Mouse (Mus musculus) right cerebral cortex, postnatal 36 days (tissue): ENCODE data around the gene St8sia6.
"Not testable (repeated sequence)": the region's sequence is repeated elsewhere in the genome, so short reads cannot be mapped to it uniquely, and the experiment has no call there.

ENCODE experiments used
- DNase-seq, 2 experiments: peaks; one replicate each; pipeline ENCODE4 v3.0.0; 2022; ENCODE audit warnings: low spot score in 2 of 2, mixed read lengths in 1 of 2

St8sia6 gene

GRCm38 (mm10) chr2:13793969-13794363 lies at the start of gene St8sia6:
St8sia6 (minus strand) TSS chr2:13794064.
- no peak for DNase-seq

DNA sequence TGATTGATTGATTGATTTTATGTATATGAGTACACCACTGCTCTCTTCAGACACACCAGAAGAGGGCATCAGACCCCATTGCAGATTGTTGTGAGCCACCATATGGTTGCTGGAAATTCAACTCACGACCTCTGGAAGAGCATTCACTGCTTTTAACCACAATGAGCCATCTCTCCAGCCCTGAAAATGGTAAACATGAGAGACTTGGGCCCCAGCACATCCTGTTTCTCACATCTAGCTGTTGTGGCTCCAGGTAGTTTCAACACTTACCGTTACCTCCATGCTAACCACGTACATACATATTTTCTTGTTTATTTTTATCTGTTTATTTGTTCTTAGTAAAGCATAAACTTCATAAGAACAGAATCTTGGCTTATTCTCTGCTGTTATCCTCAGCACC lies 42.4 kb upstream of the St8sia6 start:
- no peak for DNase-seq

DNA sequence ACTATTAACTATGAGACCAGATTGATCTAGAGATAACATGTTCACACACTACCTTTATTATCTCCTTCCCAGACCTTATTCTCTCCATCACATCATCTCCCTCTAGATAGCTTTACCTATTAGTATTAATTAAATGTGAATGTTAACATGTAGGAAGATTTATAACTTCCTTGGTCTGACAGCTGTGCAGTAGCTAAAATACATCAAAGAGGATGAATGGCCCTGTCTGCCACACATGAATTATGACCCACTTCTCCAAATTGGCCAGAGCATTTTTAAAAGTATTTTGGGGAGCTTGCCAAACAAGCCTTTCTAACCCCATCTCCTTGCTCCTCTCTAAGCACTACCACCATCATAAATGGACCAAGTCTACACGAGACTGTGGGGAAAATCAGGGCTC lies 41.1 kb upstream of the St8sia6 start:
- DNase-seq: no peak

DNA sequence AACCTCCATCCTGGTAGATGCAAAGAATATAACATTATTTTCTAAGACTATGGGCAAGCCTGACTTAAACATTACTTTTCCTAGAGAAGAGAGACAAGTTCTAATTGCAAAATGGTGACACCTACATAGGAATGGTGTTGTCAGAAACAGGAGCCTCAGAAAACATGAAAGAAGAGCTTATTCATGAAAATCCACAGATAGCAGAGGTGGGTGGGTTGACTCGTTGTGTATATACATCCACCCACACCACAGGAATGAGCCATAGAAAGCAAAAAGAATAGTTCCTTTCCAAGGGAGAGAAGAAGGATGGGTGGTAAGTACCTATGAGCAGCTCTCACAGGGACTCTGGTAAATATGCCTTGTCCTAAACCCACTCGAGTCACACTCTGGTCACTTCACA lies 22.8 kb upstream of the St8sia6 start:
- DNase-seq: peak in 1 of 2 experiments; percentile 4

DNA sequence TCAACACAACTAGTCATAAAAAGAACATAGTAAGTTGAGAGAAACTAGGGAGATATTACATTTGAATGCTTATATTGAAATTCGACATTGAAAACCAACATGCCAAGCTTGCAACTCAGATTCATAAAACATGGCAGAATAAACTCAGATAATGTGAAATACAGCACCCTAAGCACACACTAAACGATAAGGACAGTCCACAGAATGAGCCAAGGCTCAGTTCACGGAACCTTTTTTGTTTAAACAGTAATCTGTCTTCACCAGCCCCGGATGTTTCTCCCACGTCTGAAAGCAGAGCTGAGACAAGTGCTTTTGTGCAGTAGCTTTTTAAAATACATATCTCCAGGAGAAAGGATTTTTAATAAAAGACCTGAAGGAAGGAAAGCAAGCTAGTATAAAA lies 14.7 kb upstream of the St8sia6 start:
- no peak for DNase-seq

DNA sequence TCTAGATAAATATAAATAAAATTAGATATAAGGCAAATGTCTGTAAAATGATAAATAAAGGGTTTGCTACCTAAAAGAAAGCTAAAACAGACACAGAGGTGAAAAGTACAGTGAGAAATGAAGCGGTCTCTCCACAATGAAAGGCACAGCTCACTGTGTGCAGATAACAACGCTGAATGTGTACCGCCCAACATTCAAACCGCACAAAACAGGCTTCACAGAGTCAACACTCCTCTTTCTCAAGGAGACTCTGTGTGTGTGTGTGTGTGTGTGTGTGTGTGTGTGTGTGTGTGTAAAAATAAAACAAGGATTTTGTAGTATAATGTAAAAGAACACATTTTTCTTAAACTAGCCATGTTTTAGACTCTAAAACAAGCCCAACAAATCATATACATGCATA lies 14.1 kb upstream of the St8sia6 start:
- DNase-seq: no peak

GRCm38 (mm10) chr2:13806120-13806519 lies 12.3 kb upstream of the St8sia6 start:
- no peak for DNase-seq

DNA sequence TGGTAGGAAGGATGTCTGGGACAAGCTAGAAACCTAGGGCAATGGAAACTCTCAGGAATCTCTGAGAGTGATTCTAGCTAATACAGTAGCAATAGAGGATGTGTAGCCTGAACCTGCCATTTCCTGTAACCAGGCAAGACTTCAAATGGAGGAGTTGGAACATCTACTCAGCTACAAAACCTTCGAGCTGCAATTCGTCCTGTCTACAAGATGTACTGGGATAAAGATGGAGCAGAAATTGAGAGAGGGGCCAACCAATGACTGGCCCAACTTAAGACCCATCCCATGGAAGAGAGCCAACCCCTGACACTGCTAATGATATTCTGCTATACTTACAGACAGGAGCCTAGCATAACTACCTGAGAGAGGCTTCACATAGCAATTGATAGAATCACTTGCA lies 6.8 kb upstream of the St8sia6 start:
- DNase-seq: no peak

DNA sequence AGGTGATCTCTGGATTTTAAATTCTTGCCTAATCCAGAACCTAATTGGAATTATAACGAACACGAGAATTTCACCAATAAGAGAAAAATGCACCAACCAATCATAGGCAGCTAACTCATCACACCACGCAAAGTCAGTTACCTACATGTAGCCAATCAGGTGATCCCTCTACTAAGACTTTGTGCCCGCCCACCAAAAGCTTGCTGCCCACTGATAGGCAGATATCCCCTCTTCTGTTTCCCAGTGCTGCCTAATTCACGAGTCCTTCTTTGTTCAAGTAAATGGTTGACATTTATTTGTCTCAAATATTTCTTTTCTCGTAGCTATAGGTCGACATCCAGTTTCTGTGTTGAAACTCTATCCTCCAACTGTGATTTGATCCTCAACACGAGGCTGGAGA lies 582 bp upstream of the St8sia6 start:
- DNase-seq: no peak

- DNase-seq: peak in 1 of 2 experiments; percentile 1
Observed at GRCm38 (mm10) chr2:13793054-13793968, 553 bp downstream of the St8sia6 start.

- DNase-seq: no peak
Observed at GRCm38 (mm10) chr2:13792256-13793005, 1.4 kb downstream of the St8sia6 start.

- DNase-seq: no peak
Observed at GRCm38 (mm10) chr2:13791598-13791997, 2.3 kb downstream of the St8sia6 start.

DNA sequence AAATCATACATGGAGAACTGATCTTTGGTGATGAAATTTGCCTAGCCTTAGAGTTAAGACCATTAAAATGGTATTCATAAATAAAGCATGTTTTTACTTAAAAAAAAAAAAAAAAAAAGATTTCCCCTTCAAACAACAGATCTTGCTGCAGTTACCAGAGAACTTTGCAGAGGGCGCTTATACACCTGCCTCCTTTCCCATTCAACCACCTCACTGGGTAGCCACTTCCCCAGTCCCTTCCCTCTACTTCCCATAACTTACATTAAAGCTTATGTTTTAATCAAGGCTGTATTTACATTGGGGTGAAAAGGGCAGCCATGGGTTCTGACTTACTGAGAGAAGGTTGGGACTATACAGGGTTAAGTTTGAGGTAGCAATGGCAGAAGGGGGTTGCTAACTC lies 4.5 kb downstream of the St8sia6 start:
- no peak for DNase-seq

DNA sequence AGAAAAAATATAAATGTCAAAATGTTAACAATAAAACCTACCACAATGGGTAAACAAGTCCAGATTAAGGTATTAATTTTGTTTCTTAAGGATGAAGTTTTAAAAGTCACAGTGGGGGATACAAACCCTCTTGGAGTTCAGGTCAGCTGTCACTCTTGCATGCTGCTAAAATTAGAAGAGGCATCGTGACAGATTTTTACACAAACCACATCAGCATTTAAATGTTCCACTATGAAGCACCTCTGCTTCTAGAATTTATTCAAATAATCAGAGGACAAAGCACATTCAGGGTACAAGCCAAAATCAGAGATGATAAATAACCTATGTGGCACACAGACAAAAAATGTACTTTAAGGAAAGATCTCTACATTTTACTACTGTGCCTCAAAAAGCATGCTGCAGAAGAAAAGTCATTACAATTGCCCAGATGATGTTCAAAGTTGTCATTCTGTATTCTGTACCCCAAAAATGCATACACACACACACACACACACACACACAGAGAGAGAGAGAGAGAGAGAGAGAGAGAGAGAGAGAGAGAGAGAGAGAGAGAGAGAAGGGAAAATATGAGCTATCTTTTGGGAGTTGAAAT lies 7.2 kb downstream of the St8sia6 start:
- no peak for DNase-seq

GRCm38 (mm10) chr2:13785992-13786391 lies 7.9 kb downstream of the St8sia6 start:
- DNase-seq: not testable (repeated sequence)

- no peak for DNase-seq
Observed at GRCm38 (mm10) chr2:13785247-13785646, 8.6 kb downstream of the St8sia6 start.

GRCm38 (mm10) chr2:13784448-13784847 lies 9.4 kb downstream of the St8sia6 start:
- DNase-seq: no peak

DNA sequence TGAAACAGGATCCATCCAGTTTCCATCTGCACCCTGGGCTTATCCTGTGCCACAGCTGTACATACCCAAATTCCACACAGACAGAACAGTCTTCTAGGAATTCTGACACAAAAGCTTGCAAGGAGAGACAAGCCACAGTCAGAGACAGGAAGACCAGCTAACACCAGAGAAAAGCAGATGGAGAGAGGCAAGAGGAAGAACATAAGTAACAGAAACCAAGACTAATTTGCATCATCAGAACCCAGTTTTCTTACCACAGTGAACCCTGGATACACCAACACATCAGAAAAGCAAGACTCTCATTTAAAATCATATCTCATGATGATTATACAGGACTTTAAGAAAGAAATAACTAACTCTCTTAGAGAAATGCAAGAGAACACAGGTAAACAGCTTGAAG lies 16.8 kb downstream of the St8sia6 start:
- DNase-seq: no peak

GRCm38 (mm10) chr2:13776453-13776852 lies 17.4 kb downstream of the St8sia6 start:
- DNase-seq: no peak

GRCm38 (mm10) chr2:13775056-13775455 lies 18.8 kb downstream of the St8sia6 start:
- no peak for DNase-seq

GRCm38 (mm10) chr2:13768524-13768923 lies 25.3 kb downstream of the St8sia6 start:
- DNase-seq: no peak
